Mouse (Mus musculus) activated CD4-positive, CD25-positive, alpha-beta regulatory T cell, adult 4 months (primary cell): ENCODE data around the gene Lgmn. TPM values are rescaled to one million over a fixed set of nuclear protein-coding genes. Genes with fewer than 3 reads are reported as not detected.

Experiments
- ATAC-seq: one replicate; pipeline ENCODE4 v1.8.0; 2017
- polyA plus RNA-seq, 2 experiments: library from polyadenylated mRNA; unstranded; fragments of 100-300 nt; shearing (Covaris generic); gene quantifications; one replicate each; pipeline ENCODE4 v1.2.1; 2017

Lgmn gene
- polyA plus RNA-seq, 2 experiments from 2014 or later, result 31.0 to 34.5 TPM

- ATAC-seq, result no peak
These were observed 7.4 kb downstream of the Lgmn start for GRCm38 (mm10) chr12:102432238-102432637.

- no peak for ATAC-seq
These were observed 9.4 kb downstream of the Lgmn start for GRCm38 (mm10) chr12:102430228-102430627.

- ATAC-seq, result no peak
These were observed 10.0 kb downstream of the Lgmn start for GRCm38 (mm10) chr12:102429656-102430055.

- no peak for ATAC-seq
These were observed 13.3 kb downstream of the Lgmn start for GRCm38 (mm10) chr12:102426285-102426684.

GRCm38 (mm10) chr12:102425048-102425578 lies 14.5 kb downstream of the Lgmn start:
- ATAC-seq, result no peak

GRCm38 (mm10) chr12:102424456-102424855 lies 15.2 kb downstream of the Lgmn start:
- ATAC-seq, result no peak

- no peak for ATAC-seq
These were observed 16.0 kb downstream of the Lgmn start for GRCm38 (mm10) chr12:102423625-102424024.

- ATAC-seq, result no peak
These were observed 16.8 kb downstream of the Lgmn start for GRCm38 (mm10) chr12:102422623-102423320.

GRCm38 (mm10) chr12:102422065-102422464 lies 17.5 kb downstream of the Lgmn start:
- ATAC-seq, result no peak

GRCm38 (mm10) chr12:102420168-102420890 lies 19.3 kb downstream of the Lgmn start:
- ATAC-seq, result no peak

- ATAC-seq, result no peak
These were observed 20.1 kb downstream of the Lgmn start for GRCm38 (mm10) chr12:102419544-102419943.

- no peak for ATAC-seq
These were observed 21.9 kb downstream of the Lgmn start for GRCm38 (mm10) chr12:102417701-102418100.

GRCm38 (mm10) chr12:102416955-102417510 lies 22.6 kb downstream of the Lgmn start:
- ATAC-seq, result no peak

- no peak for ATAC-seq
These were observed 23.2 kb downstream of the Lgmn start for GRCm38 (mm10) chr12:102416391-102416837.

GRCm38 (mm10) chr12:102414686-102415085 lies 24.9 kb downstream of the Lgmn start:
- ATAC-seq, result no peak

- ATAC-seq, result no peak
These were observed 26.4 kb downstream of the Lgmn start for GRCm38 (mm10) chr12:102413171-102413570.

GRCm38 (mm10) chr12:102398588-102398987 lies 41.0 kb downstream of the Lgmn start:
- no peak for ATAC-seq

- no peak for ATAC-seq
These were observed 43.3 kb downstream of the Lgmn start for GRCm38 (mm10) chr12:102395998-102396991.

- no peak for ATAC-seq
These were observed 44.1 kb downstream of the Lgmn start for GRCm38 (mm10) chr12:102395537-102395936.

- no peak for ATAC-seq
These were observed 45.1 kb downstream of the Lgmn start for GRCm38 (mm10) chr12:102394496-102394895.

- ATAC-seq, result no peak
These were observed 47.6 kb downstream of the Lgmn start for GRCm38 (mm10) chr12:102391982-102392381.

- ATAC-seq, result no peak
These were observed 48.5 kb downstream of the Lgmn start for GRCm38 (mm10) chr12:102391109-102391508.
